Mouse (Mus musculus) heart, postnatal 25 days (tissue): ENCODE results near the gene Adcy1. TPM values are rescaled to one million over a fixed set of nuclear protein-coding genes. Genes with fewer than 3 reads are reported as not detected.

Experiments
- DNase-seq: peaks from one replicate; pipeline ENCODE4 v3.0.0; 2022; ENCODE audit warnings: low spot score
- intact Hi-C: fragments of 180-260 bp; cut with DNase I; formaldehyde crosslinking; loops from one replicate; pipeline ENCODE4 v1.15.1; 2025
- total RNA-seq, 2 experiments: library from RNA; stranded (reverse); gene quantifications; 2 replicates each; pipeline ENCODE4 v1.2.3; 2021

Gene Adcy1
- total RNA-seq, 2 experiments from 2014 or later: 2.2 to 2.5 TPM

GRCm38 (mm10) chr11:7133736-7134135 is 70.4 kb downstream of the Adcy1 start:
- DNase-seq: no peak
- intact Hi-C loops: no loop called here

- intact Hi-C loops: no loop called here
- DNase-seq: no peak
Measured at GRCm38 (mm10) chr11:7134319-7134718, 71.0 kb downstream of the Adcy1 start.

- intact Hi-C loops: no loop called here
Measured at GRCm38 (mm10) chr11:7135301-7135700, 72.0 kb downstream of the Adcy1 start.

GRCm38 (mm10) chr11:7135763-7136162 is 72.5 kb downstream of the Adcy1 start:
- DNase-seq: peak; percentile 36
- intact Hi-C loops: no loop called here

More at GRCm38 (mm10) chr11:7135301-7135700, 72.0 kb downstream of the Adcy1 start:
- DNase-seq: no peak

GRCm38 (mm10) chr11:7136246-7136855 is 73.1 kb downstream of the Adcy1 start:
- DNase-seq: no peak
- intact Hi-C loops: no loop called here

GRCm38 (mm10) chr11:7138370-7138769 is 75.1 kb downstream of the Adcy1 start:
- intact Hi-C loops: no loop called here
- no peak for DNase-seq

- DNase-seq: no peak
- intact Hi-C loops: loop anchor here (5.0 kb wide), 1 partner anchor 233 kb away; no protein-coding TSS in a partner anchor
Measured at GRCm38 (mm10) chr11:7140449-7140848, 77.2 kb downstream of the Adcy1 start.

- no peak for DNase-seq
- intact Hi-C loops: loop anchor here (5.0 kb wide), 1 partner anchor 235 kb away; no protein-coding TSS in a partner anchor
Measured at GRCm38 (mm10) chr11:7142725-7143124, 79.4 kb downstream of the Adcy1 start.

GRCm38 (mm10) chr11:7144369-7144768 is 81.1 kb downstream of the Adcy1 start:
- intact Hi-C loops: loop anchor here (5.0 kb wide), 1 partner anchor 237 kb away; no protein-coding TSS in a partner anchor
- no peak for DNase-seq

GRCm38 (mm10) chr11:7145221-7145620 is 81.9 kb downstream of the Adcy1 start:
- intact Hi-C loops: no loop called here
- DNase-seq: no peak

GRCm38 (mm10) chr11:7147536-7147935 is 84.2 kb downstream of the Adcy1 start:
- intact Hi-C loops: no loop called here
- DNase-seq: no peak

- intact Hi-C loops: no loop called here
- DNase-seq: no peak
Measured at GRCm38 (mm10) chr11:7147945-7148344, 84.7 kb downstream of the Adcy1 start.

GRCm38 (mm10) chr11:7149471-7149870 is 86.2 kb downstream of the Adcy1 start:
- intact Hi-C loops: no loop called here
- no peak for DNase-seq

- intact Hi-C loops: no loop called here
Measured at GRCm38 (mm10) chr11:7150511-7150910, 87.2 kb downstream of the Adcy1 start.

GRCm38 (mm10) chr11:7152371-7152770 is 89.1 kb downstream of the Adcy1 start:
- intact Hi-C loops: no loop called here
- DNase-seq: no peak

More at GRCm38 (mm10) chr11:7150511-7150910, 87.2 kb downstream of the Adcy1 start:
- no peak for DNase-seq

GRCm38 (mm10) chr11:7153081-7153480 is 89.8 kb downstream of the Adcy1 start:
- intact Hi-C loops: no loop called here
- DNase-seq: no peak

GRCm38 (mm10) chr11:7156427-7156826 is 93.1 kb downstream of the Adcy1 start:
- DNase-seq: no peak
- intact Hi-C loops: no loop called here

- no peak for DNase-seq
- intact Hi-C loops: no loop called here
Measured at GRCm38 (mm10) chr11:7158196-7158595, 94.9 kb downstream of the Adcy1 start.

- intact Hi-C loops: no loop called here
- DNase-seq: no peak
Measured at GRCm38 (mm10) chr11:7160146-7160545, 96.9 kb downstream of the Adcy1 start.

GRCm38 (mm10) chr11:7160637-7161101 is 97.4 kb downstream of the Adcy1 start:
- intact Hi-C loops: no loop called here
- no peak for DNase-seq

GRCm38 (mm10) chr11:7161502-7162174 is 98.3 kb downstream of the Adcy1 start:
- no peak for DNase-seq
- intact Hi-C loops: no loop called here
